Mouse (Mus musculus): Measurements from ENCODE around the gene Pex16.

GRCm38 (mm10) chr2:92359301-92359700 is 15.2 kb upstream of the Pex16 start:
- TF ChIP-seq POLR2A (IDR thresholded peaks at IDR 0.05; ENCODE audit: control insufficient read depth in 1 of 2, insufficient read depth in 1 of 2, low read depth in 1 of 2, low read length in 2 of 2, poor library complexity in 1 of 2) (no peak), RAD21 (IDR thresholded peaks at IDR 0.05; ENCODE audit: low read depth, low read length) (no peak), MXI1 (IDR thresholded peaks at IDR 0.05; ENCODE audit: low read depth, low read length) (no peak), TAL1 (IDR thresholded peaks at IDR 0.05; ENCODE audit: low read length) (no peak), CTCF (IDR thresholded peaks at IDR 0.05 in 2 of 3, conservative IDR thresholded peaks at IDR 0.05 in 1 of 3; ENCODE audit: control insufficient read depth in 1 of 3, insufficient read depth in 1 of 3, low read depth in 2 of 3, low read length in 3 of 3, poor library complexity in 1 of 3, severe bottlenecking in 1 of 3) (no peak), JUND (IDR thresholded peaks at IDR 0.05; ENCODE audit: low read depth, low read length) (no peak), BHLHE40 (IDR thresholded peaks at IDR 0.05; ENCODE audit: borderline replicate concordance, low read depth, low read length) (no peak), E2F4 (IDR thresholded peaks at IDR 0.05; ENCODE audit: borderline replicate concordance, low read depth, low read length) (no peak), MYB (IDR thresholded peaks at IDR 0.05; ENCODE audit: low read depth, low read length) (no peak), TCF12 (IDR thresholded peaks at IDR 0.05; ENCODE audit: low read depth, low read length) (no peak), ZC3H11A (IDR thresholded peaks at IDR 0.05; ENCODE audit: low read depth, low read length) (no peak)

Measured in MEL (cell line).